Mouse (Mus musculus) mouse trophoblast stem cell (cell line): Measurements from ENCODE around the gene Ubl3.

ENCODE experiments used
- in situ Hi-C, 2 experiments: fragments of 300-500 bp; cut with MseI, MboI; formaldehyde crosslinking; loops; 2 replicates in 1 of 2; 3 replicates in 1 of 2; pipeline ENCODE4 v1.15.1; 2025

Gene Ubl3

GRCm38 (mm10) chr5:148474346-148474745, 78.2 kb downstream of the Ubl3 start:
- in situ Hi-C loops = no loop called here

- in situ Hi-C loops = no loop called here
Measured at GRCm38 (mm10) chr5:148468626-148469441, 83.8 kb downstream of the Ubl3 start.

- in situ Hi-C loops = no loop called here
Measured at GRCm38 (mm10) chr5:148466933-148467607, 85.5 kb downstream of the Ubl3 start.

- in situ Hi-C loops = no loop called here
Measured at GRCm38 (mm10) chr5:148466116-148466515, 86.5 kb downstream of the Ubl3 start.

DNA sequence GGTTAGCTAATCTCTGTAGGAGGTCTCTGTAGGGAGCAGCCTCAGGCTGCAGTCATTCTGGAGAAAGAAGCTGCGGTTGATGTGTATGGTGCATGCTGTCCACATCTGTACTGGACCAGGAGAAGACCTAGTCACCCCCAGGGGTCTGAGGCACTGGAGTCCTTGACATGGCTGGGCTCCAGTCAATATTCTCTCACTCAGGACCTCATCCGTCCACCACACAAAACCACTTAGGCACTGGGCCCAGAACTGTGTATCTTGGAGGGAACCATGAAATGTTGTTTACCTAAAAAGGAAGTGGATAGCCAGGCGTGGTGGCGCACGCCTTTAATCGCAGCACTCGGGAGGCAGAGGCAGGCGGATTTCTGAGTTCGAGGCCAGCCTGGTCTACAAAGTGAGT, 87.5 kb downstream of the Ubl3 start:
- in situ Hi-C loops = no loop called here

GRCm38 (mm10) chr5:148464489-148464888, 88.1 kb downstream of the Ubl3 start:
- in situ Hi-C loops = no loop called here

GRCm38 (mm10) chr5:148463783-148464294, 88.8 kb downstream of the Ubl3 start:
- in situ Hi-C loops = no loop called here
